Mouse (Mus musculus): ENCODE data around the gene Lsamp.
"Not testable (repeated sequence)": the region's sequence is repeated elsewhere in the genome, so short reads cannot be mapped to it uniquely, and the experiment has no call there.

Lsamp gene

GRCm38 (mm10) chr16:40471967-40472366 is 487.8 kb downstream of the Lsamp start:
- in situ Hi-C loops (cut with MboI, MseI): no loop called here

DNA sequence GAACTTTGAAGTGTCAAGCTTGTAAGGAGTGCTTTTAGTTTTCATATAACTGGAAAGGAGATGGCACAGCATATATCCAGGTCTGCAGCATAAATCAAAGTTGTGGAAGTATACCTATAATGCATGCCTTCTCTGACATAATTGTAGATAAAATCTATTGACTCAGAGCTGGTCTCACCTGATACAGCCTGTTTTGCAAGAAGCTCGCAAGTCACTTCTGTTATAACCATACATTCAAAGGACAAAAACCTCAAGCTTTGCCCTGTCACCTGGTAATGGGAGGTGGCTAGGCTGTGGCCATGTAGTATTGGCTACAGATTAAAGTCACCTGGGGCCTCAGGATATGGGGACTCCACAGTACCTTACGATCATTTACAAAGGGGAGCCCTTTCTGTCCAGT is 507.4 kb downstream of the Lsamp start:
- in situ Hi-C loops (cut with MboI, MseI): no loop called here

DNA sequence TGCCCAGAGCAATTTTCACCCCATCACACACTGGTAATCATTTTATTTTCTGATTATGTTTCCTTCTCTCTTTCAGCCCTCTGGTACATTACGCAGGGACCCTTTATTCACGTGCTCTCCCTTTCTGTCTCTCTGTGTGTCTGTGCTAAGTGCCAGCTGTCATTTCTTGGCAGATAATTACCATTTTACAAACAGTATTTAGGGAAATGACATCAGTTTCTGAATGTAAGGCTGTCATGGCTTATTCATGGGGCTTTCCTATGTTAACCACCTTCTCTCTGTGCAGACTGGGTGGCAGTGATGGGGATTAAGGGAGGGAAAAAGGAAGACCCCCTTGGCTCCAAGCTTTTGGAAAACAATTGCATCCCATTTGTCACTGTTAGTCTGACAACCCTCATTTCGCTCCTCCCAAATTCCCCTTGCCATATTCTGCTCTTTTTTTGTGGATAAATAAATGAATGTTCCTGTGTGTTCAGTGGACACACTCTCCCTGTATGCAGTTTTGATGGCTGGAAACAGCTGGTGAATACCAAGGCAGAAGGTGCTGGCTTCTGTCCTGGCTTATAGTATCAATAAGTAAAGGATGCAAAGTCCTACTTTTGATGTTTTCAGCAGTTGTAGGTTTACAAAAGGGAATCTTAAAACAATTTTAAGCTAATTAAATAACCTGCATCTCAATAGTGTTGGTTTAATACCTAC is 520.2 kb downstream of the Lsamp start:
- in situ Hi-C loops (cut with MboI, MseI): no loop called here

GRCm38 (mm10) chr16:40509146-40510030 is 525.2 kb downstream of the Lsamp start:
- in situ Hi-C loops (cut with MboI, MseI): no loop called here

GRCm38 (mm10) chr16:40536754-40537153 is 552.6 kb downstream of the Lsamp start:
- in situ Hi-C loops (cut with MboI, MseI): no loop called here

DNA sequence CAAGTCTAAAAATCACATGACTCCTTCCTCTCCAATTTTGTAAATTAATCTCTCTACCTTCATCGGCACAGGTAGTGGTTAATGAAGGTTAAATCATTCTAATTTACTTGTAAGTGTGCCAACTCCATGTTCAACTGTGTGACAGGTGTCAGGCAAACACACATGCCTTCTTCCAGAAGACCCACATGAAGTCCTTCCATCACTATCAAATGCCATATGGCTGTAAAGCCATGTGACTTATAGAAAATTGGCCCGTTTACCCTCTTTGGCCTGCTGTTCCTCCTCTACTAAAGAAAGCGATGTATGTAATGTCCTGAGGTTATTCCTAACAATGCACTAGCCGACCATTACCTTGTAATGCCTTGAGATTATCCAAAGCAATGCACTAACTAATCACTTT is 565.5 kb downstream of the Lsamp start:
- in situ Hi-C loops (cut with MboI, MseI): no loop called here

- in situ Hi-C loops (cut with MboI, MseI): no loop called here
Measured at GRCm38 (mm10) chr16:40555608-40556007, 571.4 kb downstream of the Lsamp start.

GRCm38 (mm10) chr16:40557680-40558249 is 573.6 kb downstream of the Lsamp start:
- in situ Hi-C loops (cut with MboI, MseI): no loop called here

GRCm38 (mm10) chr16:40567431-40567941 is 583.3 kb downstream of the Lsamp start:
- in situ Hi-C loops (cut with MboI, MseI): no loop called here

DNA sequence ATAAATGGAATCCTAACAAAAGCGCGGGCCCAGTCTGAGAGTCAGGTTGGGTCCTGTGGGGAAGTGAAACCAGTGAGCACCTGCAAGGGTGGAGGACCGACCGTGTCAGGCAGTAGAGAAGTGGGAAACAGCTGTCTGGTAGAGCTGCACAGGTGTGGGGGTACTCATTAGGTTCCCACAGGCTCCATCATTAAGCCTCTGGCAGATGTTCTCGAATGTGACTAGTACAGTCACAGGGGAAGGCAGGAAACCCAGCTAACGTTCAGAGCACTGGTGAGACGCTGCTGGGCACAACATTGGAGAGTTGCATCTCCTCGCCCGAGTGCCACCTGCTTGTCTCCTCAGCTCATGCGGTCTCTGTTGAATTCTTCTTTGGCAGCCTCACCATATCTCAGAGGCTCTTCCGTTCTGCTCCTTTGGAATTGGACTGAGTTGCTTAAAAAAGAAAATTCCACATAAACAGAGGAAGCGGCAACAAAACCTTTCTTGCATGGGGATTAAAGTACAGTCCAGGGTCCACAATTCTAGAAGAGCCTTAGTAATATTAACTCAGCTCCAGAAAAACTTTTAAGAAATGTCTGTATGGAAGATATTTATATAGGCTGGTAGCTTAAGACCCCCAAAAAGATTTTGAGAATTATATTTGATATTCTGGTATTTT is 588.1 kb downstream of the Lsamp start:
- in situ Hi-C loops (cut with MboI, MseI): no loop called here

DNA sequence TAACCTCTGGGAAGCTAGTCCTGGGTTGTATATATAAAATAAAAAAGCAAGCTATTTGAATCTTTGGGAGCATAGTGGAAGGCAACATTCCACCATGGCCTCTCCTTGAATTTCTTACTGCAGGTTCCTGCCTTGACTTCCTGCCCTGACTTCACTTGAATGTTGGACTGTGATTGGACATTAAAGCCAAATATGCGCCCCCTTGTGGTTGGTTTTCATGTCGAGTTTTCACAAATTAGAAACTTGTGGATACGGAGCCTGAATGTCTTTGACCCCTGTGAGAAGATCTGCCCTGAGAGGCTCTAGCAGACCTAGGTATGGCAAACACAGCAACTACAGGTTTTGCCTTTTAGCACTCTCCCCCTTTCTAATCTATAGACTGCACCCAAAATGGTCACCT is 597.9 kb downstream of the Lsamp start:
- in situ Hi-C loops (cut with MboI, MseI): no loop called here

DNA sequence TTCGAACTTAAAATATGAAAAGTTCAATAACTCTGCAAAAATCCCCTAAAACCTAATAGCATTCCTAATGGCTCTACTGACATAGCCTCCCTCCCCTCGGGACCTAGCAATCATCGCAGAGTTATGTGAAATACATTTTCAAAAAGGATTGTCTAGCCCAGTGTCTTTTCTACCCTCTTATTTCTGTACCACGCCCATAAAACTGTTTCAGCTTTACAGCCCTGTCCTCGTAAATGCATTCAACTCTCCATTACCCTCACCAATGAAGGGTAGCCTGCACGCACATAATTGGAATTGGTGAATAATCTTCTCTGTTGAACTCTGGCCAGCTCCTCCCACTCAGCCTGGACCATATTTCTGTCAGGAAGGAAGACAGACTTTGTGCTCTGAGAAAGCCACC is 609.0 kb downstream of the Lsamp start:
- in situ Hi-C loops (cut with MboI, MseI): no loop called here

GRCm38 (mm10) chr16:40601431-40602387 is 617.5 kb downstream of the Lsamp start:
- in situ Hi-C loops (cut with MboI, MseI): no loop called here

DNA sequence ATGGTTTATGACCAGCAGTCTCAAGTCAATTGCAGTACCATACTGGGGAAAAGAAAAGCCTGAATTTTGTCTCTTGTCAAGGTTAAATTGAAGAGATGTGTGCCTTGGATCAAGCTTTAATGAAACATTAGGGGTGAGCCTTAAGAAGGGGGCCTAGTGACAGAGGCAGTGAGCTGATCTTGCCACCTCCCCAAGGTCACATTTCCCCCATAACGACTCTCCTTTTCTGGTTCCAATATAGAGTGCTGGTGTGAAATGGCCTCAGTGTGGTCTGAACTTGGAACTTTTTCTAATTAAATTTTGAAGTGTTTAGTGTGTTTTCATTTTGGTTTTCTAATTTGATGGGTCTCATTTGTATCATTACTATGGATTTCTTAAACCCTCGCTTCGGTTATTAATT is 623.3 kb downstream of the Lsamp start:
- in situ Hi-C loops (cut with MboI, MseI): no loop called here

DNA sequence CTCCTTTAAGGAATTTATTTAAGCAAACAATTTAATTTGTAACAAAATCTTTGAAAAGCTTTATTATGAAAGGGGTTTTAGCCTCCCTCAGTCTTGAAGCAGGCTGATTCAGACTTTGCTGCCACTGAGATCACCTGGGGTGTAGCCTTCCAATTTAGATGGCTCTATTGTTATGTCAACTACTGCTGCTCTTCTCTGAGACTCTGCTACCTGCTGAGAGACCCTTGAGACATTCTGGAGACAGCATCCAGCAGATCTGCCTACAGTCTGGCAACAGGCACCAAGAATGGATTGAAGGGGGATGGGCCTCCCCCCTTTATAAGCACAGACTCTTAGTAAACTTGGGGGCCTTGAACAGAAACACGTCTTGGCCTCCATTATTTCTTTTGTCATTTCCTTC is 632.5 kb downstream of the Lsamp start:
- in situ Hi-C loops (cut with MboI, MseI): not testable (repeated sequence)

DNA sequence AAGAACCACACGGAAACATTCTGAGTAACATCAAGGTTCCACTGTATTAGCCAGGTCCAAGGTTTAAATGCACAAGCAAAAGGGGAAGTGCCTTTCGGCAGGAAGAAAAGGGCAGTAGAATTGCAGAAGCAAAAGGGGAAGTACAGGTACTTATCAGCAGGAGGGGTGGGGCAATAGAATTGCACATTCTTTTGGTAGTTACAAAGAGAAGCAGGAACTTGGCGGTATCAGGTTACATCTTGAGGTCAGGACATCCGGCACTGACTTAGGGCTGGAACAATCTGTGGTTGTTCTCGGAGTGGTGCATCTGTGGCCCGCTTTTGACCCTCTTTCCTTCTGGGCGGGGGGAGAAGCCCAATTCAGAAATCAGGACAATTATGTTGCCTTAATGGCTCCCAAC is 636.9 kb downstream of the Lsamp start:
- in situ Hi-C loops (cut with MboI, MseI): not testable (repeated sequence)

GRCm38 (mm10) chr16:40627159-40627558 is 643.0 kb downstream of the Lsamp start:
- in situ Hi-C loops (cut with MboI, MseI): no loop called here

GRCm38 (mm10) chr16:40639621-40640371 is 655.6 kb downstream of the Lsamp start:
- in situ Hi-C loops (cut with MboI, MseI): no loop called here

DNA sequence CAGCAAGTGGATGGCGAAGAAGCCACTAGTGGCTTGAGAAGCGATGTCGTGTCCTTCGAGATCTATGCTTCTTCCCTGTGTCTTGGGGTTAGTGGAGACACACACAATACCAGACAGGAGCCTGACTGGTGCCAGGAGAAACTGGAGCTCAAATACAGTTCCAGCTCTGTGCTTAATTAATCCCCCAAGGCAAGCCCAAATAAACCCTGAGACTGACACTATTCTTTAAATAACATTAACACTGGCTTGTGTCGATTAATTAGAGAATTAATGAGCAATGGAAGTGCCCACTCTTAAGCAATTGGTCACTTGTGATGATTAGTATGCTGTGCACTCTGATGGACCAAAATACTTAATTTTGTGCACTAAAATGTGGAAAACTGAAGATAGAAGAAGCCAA is 668.6 kb downstream of the Lsamp start:
- in situ Hi-C loops (cut with MboI, MseI): no loop called here

DNA sequence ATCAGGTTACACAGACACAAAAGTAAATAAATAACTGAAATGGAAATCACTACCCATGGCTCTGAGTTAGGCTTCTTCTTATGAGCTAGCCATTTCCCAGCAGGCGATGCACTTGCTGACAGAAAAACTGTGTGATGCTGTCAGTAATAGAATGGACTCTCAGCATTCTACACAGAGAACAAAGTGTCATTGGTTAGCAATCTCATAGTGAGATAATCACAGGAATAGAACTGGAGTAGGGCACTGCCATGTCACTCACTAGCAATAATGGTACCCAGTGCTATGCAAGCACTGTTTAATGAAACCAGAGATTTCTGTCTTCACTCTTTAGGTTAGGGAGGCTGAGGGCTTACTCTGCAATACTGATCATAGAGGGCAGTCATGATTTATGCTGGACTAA is 669.3 kb downstream of the Lsamp start:
- in situ Hi-C loops (cut with MboI, MseI): no loop called here

Measured in T-helper 2 cell (primary cell).